Mouse (Mus musculus): ENCODE measurements around the gene Dpf3. TPM values are rescaled to one million over a fixed set of nuclear protein-coding genes. Genes with fewer than 3 reads are reported as not detected.

Gene Dpf3
- polyA plus RNA-seq, 1 experiment from 2014 or later = 8.6 TPM

GRCm38 (mm10) chr12:83234981-83235380 lies 252.5 kb downstream of the Dpf3 start:
- no peak for ATAC-seq
- Histone ChIP-seq H3K27me3 (replicated peaks) (no peaks in the 10 kb centered on the region), H3K4me3 (replicated peaks) (no peak overlapping the region), H3K27ac (no peak overlapping the region), H3K4me2 (replicated peaks) (no peak overlapping the region), H3K4me1 (replicated peaks) (no peaks in the 10 kb centered on the region), H3K36me3 (no peaks in the 10 kb centered on the region), H3K9ac (no peak overlapping the region), H3K9me3 (no peaks in the 10 kb centered on the region)
- 51% methylated on average over 2 of the region's 2 CpGs for WGBS

- no peak overlapping the region for H3K4me3 ChIP-seq (replicated peaks)
- H3K27ac ChIP-seq = no peak overlapping the region
- no peaks in the 10 kb centered on the region for H3K4me1 ChIP-seq (replicated peaks)
- H3K9ac ChIP-seq = no peak overlapping the region
- H3K36me3 ChIP-seq = no peaks in the 10 kb centered on the region
- ATAC-seq = no peak
- no peaks in the 10 kb centered on the region for H3K9me3 ChIP-seq
- H3K27me3 ChIP-seq (replicated peaks) = no peaks in the 10 kb centered on the region
- 66% methylated on average over 7 of the region's 7 CpGs for WGBS
- no peak overlapping the region for H3K4me2 ChIP-seq (replicated peaks)
These were observed 253.9 kb downstream of the Dpf3 start for GRCm38 (mm10) chr12:83233651-83234050.

GRCm38 (mm10) chr12:83232916-83233315 lies 254.6 kb downstream of the Dpf3 start:
- Histone ChIP-seq H3K4me2 (replicated peaks) (no peak overlapping the region), H3K27me3 (replicated peaks) (no peaks in the 10 kb centered on the region), H3K36me3 (no peaks in the 10 kb centered on the region), H3K4me1 (replicated peaks) (no peaks in the 10 kb centered on the region), H3K9me3 (no peaks in the 10 kb centered on the region), H3K9ac (no peak overlapping the region), H3K4me3 (replicated peaks) (no peak overlapping the region), H3K27ac (no peak overlapping the region)
- WGBS = 67% methylated on average over 5 of the region's 5 CpGs
- no peak for ATAC-seq

GRCm38 (mm10) chr12:83231258-83231657 lies 256.3 kb downstream of the Dpf3 start:
- H3K9me3 ChIP-seq = no peaks in the 10 kb centered on the region
- no peak overlapping the region for H3K4me2 ChIP-seq (replicated peaks)
- no peak overlapping the region for H3K9ac ChIP-seq
- no peak for ATAC-seq
- H3K4me1 ChIP-seq (replicated peaks) = no peaks in the 10 kb centered on the region
- WGBS = 86% methylated on average over 4 of the region's 4 CpGs
- H3K4me3 ChIP-seq (replicated peaks) = no peak overlapping the region
- no peaks in the 10 kb centered on the region for H3K27me3 ChIP-seq (replicated peaks)
- H3K27ac ChIP-seq = no peak overlapping the region
- H3K36me3 ChIP-seq = no peaks in the 10 kb centered on the region

- Histone ChIP-seq H3K4me3 (replicated peaks) (no peak overlapping the region), H3K27me3 (replicated peaks) (no peaks in the 10 kb centered on the region), H3K9me3 (no peaks in the 10 kb centered on the region), H3K27ac (no peak overlapping the region), H3K4me2 (replicated peaks) (no peak overlapping the region), H3K4me1 (replicated peaks) (no peaks in the 10 kb centered on the region), H3K36me3 (no peaks in the 10 kb centered on the region), H3K9ac (no peak overlapping the region)
- no peak for ATAC-seq
- 82% methylated on average over 6 of the region's 6 CpGs for WGBS
These were observed 257.8 kb downstream of the Dpf3 start for GRCm38 (mm10) chr12:83229683-83230082.

GRCm38 (mm10) chr12:83227014-83227413 lies 260.5 kb downstream of the Dpf3 start:
- Histone ChIP-seq H3K4me1 (replicated peaks) (no peaks in the 10 kb centered on the region), H3K27me3 (replicated peaks) (no peaks in the 10 kb centered on the region)

GRCm38 (mm10) chr12:83220964-83221363 lies 266.6 kb downstream of the Dpf3 start:
- no peaks in the 10 kb centered on the region for H3K9me3 ChIP-seq
- H3K4me3 ChIP-seq (replicated peaks) = no peak overlapping the region
- no peaks in the 10 kb centered on the region for H3K36me3 ChIP-seq
- no peaks in the 10 kb centered on the region for H3K27me3 ChIP-seq (replicated peaks)
- 64% methylated on average over 7 of the region's 7 CpGs for WGBS
- H3K4me2 ChIP-seq (replicated peaks) = no peak overlapping the region
- H3K9ac ChIP-seq = no peak overlapping the region
- ATAC-seq = no peak
- no peak overlapping the region for H3K27ac ChIP-seq
- no peaks in the 10 kb centered on the region for H3K4me1 ChIP-seq (replicated peaks)

More at GRCm38 (mm10) chr12:83227014-83227413, 260.5 kb downstream of the Dpf3 start:
- Histone ChIP-seq H3K4me3 (replicated peaks) (no peak overlapping the region), H3K27ac (no peak overlapping the region), H3K36me3 (no peaks in the 10 kb centered on the region), H3K9me3 (no peaks in the 10 kb centered on the region), H3K9ac (no peak overlapping the region), H3K4me2 (replicated peaks) (no peak overlapping the region)
- WGBS = 77% methylated on average over 4 of the region's 4 CpGs
- no peak for ATAC-seq

GRCm38 (mm10) chr12:83213879-83214341 lies 273.6 kb downstream of the Dpf3 start:
- Histone ChIP-seq H3K4me1 (replicated peaks) (peaks cover 12% of the 10 kb centered on the region; the same call in 1 of the 2 replicates), H3K27ac (no peak overlapping the region), H3K9me3 (no peaks in the 10 kb centered on the region), H3K27me3 (replicated peaks) (no peaks in the 10 kb centered on the region), H3K9ac (no peak overlapping the region), H3K36me3 (no peaks in the 10 kb centered on the region), H3K4me2 (replicated peaks) (no peak overlapping the region), H3K4me3 (replicated peaks) (no peak overlapping the region)
- 51% methylated on average over 6 of the region's 6 CpGs for WGBS
- no peak for ATAC-seq

- no peaks in the 10 kb centered on the region for H3K36me3 ChIP-seq
- H3K4me1 ChIP-seq (replicated peaks) = peaks cover 12% of the 10 kb centered on the region; the same call in 1 of the 2 replicates
- no peak overlapping the region for H3K9ac ChIP-seq
- no peaks in the 10 kb centered on the region for H3K27me3 ChIP-seq (replicated peaks)
- H3K9me3 ChIP-seq = no peaks in the 10 kb centered on the region
- WGBS = 76% methylated on average over 2 of the region's 2 CpGs
- H3K4me3 ChIP-seq (replicated peaks) = no peak overlapping the region
- no peak overlapping the region for H3K4me2 ChIP-seq (replicated peaks)
- no peak overlapping the region for H3K27ac ChIP-seq
- no peak for ATAC-seq
These were observed 275.5 kb downstream of the Dpf3 start for GRCm38 (mm10) chr12:83211976-83212375.

GRCm38 (mm10) chr12:83211146-83211822 lies 276.2 kb downstream of the Dpf3 start:
- ATAC-seq = no peak
- no peaks in the 10 kb centered on the region for H3K9me3 ChIP-seq
- no peak overlapping the region for H3K9ac ChIP-seq
- no peak overlapping the region for H3K27ac ChIP-seq
- no peaks in the 10 kb centered on the region for H3K36me3 ChIP-seq
- no peak overlapping the region for H3K4me2 ChIP-seq (replicated peaks)
- 73% methylated on average over 7 of the region's 7 CpGs for WGBS
- peaks cover 12% of the 10 kb centered on the region; the same call in 1 of the 2 replicates for H3K4me1 ChIP-seq (replicated peaks)
- no peaks in the 10 kb centered on the region for H3K27me3 ChIP-seq (replicated peaks)
- H3K4me3 ChIP-seq (replicated peaks) = no peak overlapping the region

- Histone ChIP-seq H3K4me1 (replicated peaks) (peaks cover 12% of the 10 kb centered on the region; the same call in 1 of the 2 replicates), H3K36me3 (no peaks in the 10 kb centered on the region), H3K4me3 (replicated peaks) (no peak overlapping the region), H3K27ac (no peak overlapping the region), H3K27me3 (replicated peaks) (no peaks in the 10 kb centered on the region), H3K9ac (no peak overlapping the region), H3K9me3 (no peaks in the 10 kb centered on the region), H3K4me2 (replicated peaks) (no peak overlapping the region)
- no peak for ATAC-seq
- WGBS = 78% methylated on average over 3 of the region's 3 CpGs
These were observed 276.8 kb downstream of the Dpf3 start for GRCm38 (mm10) chr12:83210735-83211134.

GRCm38 (mm10) chr12:83210294-83210693 lies 277.2 kb downstream of the Dpf3 start:
- Histone ChIP-seq H3K9me3 (no peaks in the 10 kb centered on the region), H3K4me1 (replicated peaks) (peaks cover 12% of the 10 kb centered on the region; the same call in 1 of the 2 replicates), H3K27me3 (replicated peaks) (no peaks in the 10 kb centered on the region), H3K4me3 (replicated peaks) (no peak overlapping the region), H3K27ac (no peak overlapping the region), H3K36me3 (no peaks in the 10 kb centered on the region), H3K9ac (no peak overlapping the region), H3K4me2 (replicated peaks) (no peak overlapping the region)
- 54% methylated on average over 5 of the region's 5 CpGs for WGBS
- no peak for ATAC-seq

- Histone ChIP-seq H3K9ac (no peak overlapping the region), H3K27ac (no peak overlapping the region), H3K36me3 (no peaks in the 10 kb centered on the region), H3K4me2 (replicated peaks) (no peak overlapping the region), H3K27me3 (replicated peaks) (no peaks in the 10 kb centered on the region), H3K9me3 (no peaks in the 10 kb centered on the region), H3K4me3 (replicated peaks) (no peak overlapping the region), H3K4me1 (replicated peaks) (peaks cover 12% of the 10 kb centered on the region; the same call in 1 of the 2 replicates)
- 25% methylated on average over 6 of the region's 6 CpGs for WGBS
- no peak for ATAC-seq
These were observed 278.1 kb downstream of the Dpf3 start for GRCm38 (mm10) chr12:83209461-83209860.
